Mouse (Mus musculus) liver, adult 2 months (tissue): ENCODE results near the gene Tex14. TPM values are rescaled to one million over a fixed set of nuclear protein-coding genes. Genes with fewer than 3 reads are reported as not detected.
"Not testable (repeated sequence)": the region's sequence is repeated elsewhere in the genome, so short reads cannot be mapped to it uniquely, and the experiment has no call there.

Experiments used
- DNase-seq: peaks from one replicate; pipeline ENCODE4 v3.0.0-alpha.2; 2011; ENCODE audit warnings: low read depth, low spot score; ENCODE audit errors: extremely low read depth
- H3K27ac ChIP-seq: fragments of 200-500 bp; replicated peaks from 2 replicates; pipeline ENCODE4 v1.5.1; 2012; ENCODE audit warnings: low read depth, mild to moderate bottlenecking, control low read depth, inconsistent platforms, low read length; ENCODE audit not compliant: insufficient read depth
- H3K27me3 ChIP-seq: fragments of 200-500 bp; 2 replicates; pipeline ENCODE4 v1.6.1; 2012; ENCODE audit warnings: mild to moderate bottlenecking, moderate library complexity, low read length, inconsistent platforms; ENCODE audit not compliant: control insufficient read depth, insufficient read depth
- H3K36me3 ChIP-seq: fragments of 200-500 bp; 2 replicates; pipeline ENCODE4 v1.6.1; 2012; ENCODE audit warnings: low read length, inconsistent platforms; ENCODE audit not compliant: control insufficient read depth, insufficient read depth
- H3K4me1 ChIP-seq: fragments of 200-500 bp; 2 replicates; pipeline ENCODE4 v1.6.1; 2011; ENCODE audit warnings: low read length; ENCODE audit not compliant: control insufficient read depth, insufficient read depth
- H3K4me3 ChIP-seq: fragments of 200-500 bp; 2 replicates; pipeline ENCODE4 v1.5.1; 2011; ENCODE audit warnings: low read depth, mild to moderate bottlenecking, control low read depth, low read length, moderate library complexity; ENCODE audit not compliant: insufficient read depth
- H3K79me2 ChIP-seq: fragments of 200-500 bp; 2 replicates; pipeline ENCODE4 v1.6.1; 2012; ENCODE audit warnings: inconsistent platforms, mild to moderate bottlenecking, low read length, moderate library complexity; ENCODE audit not compliant: control insufficient read depth, insufficient read depth
- H3K9ac ChIP-seq: fragments of 200-500 bp; 2 replicates; pipeline ENCODE4 v1.6.1; 2012; ENCODE audit warnings: low read depth, mild to moderate bottlenecking, control low read depth, inconsistent platforms, low read length
- CTCF ChIP-seq: fragments of 200-500 bp; IDR thresholded peaks from 2 replicates; pipeline ENCODE4 v1.5.1; 2011; ENCODE audit warnings: low read depth, low read length, control low read depth
- POLR2A ChIP-seq: fragments of 200-500 bp; IDR thresholded peaks from 2 replicates; pipeline ENCODE4 v1.6.1; 2011; ENCODE audit warnings: low read length, control low read depth; ENCODE audit not compliant: insufficient read depth; ENCODE audit errors: extremely low read depth
- WGBS: fragments of 180-500 bp; shearing (Covaris S2); methylation state at CpG from one replicate; pipeline ENCODE4 v1.1.7; 2018; 5-methylcytosine and 5-hydroxymethylcytosine counted together
- polyA plus RNA-seq: library from polyadenylated mRNA; depleted of rRNA; stranded (reverse); fragments of >200 nt; gene quantifications from 2 replicates; pipeline ENCODE4 v1.2.3, GENCODE M21; 2012
- total RNA-seq: library from RNA; depleted of rRNA; stranded (reverse); fragments of >200 nt; gene quantifications from 2 replicates; pipeline ENCODE4 v1.2.3, GENCODE M21; 2014

Gene Tex14
- total and polyA plus RNA-seq, 2 experiments, result 0.02 to 0.28 TPM

GRCm38 (mm10) chr11:87444735-87445428 is 40.0 kb downstream of the Tex14 start:
- H3K4me3 ChIP-seq, result no peak overlapping the region
- H3K27ac ChIP-seq, result no peak overlapping the region
- H3K27me3 ChIP-seq, result no peaks in the 10 kb centered on the region
- H3K79me2 ChIP-seq, result no peaks in the 10 kb centered on the region
- whole genome bisulfite sequencing, result 6% methylated on average over 16 of the region's 16 CpGs
- TF ChIP-seq POLR2A, result no peak
- TF ChIP-seq CTCF, result no peak
- H3K9ac ChIP-seq, result no peak overlapping the region
- H3K4me1 ChIP-seq, result peaks cover 3% of the 10 kb centered on the region; the same call in 1 of the 2 replicates
- DNase-seq, result peak; percentile 58
- H3K36me3 ChIP-seq, result no peaks in the 10 kb centered on the region

GRCm38 (mm10) chr11:87445593-87445992 is 40.7 kb downstream of the Tex14 start:
- not testable (repeated sequence) for DNase-seq, H3K9ac ChIP-seq, H3K79me2 ChIP-seq, H3K4me1 ChIP-seq, H3K4me3 ChIP-seq, H3K36me3 ChIP-seq, H3K27ac ChIP-seq, H3K27me3 ChIP-seq
- 50% methylated on average over 4 of the region's 4 CpGs for WGBS

GRCm38 (mm10) chr11:87446159-87446558 is 41.3 kb downstream of the Tex14 start:
- no peaks in the 10 kb centered on the region for H3K79me2 ChIP-seq
- no peaks in the 10 kb centered on the region for H3K27me3 ChIP-seq
- WGBS, result 85% methylated on average over 3 of the region's 3 CpGs
- no peak overlapping the region for H3K4me3 ChIP-seq
- no peaks in the 10 kb centered on the region for H3K36me3 ChIP-seq
- no peak overlapping the region for H3K9ac ChIP-seq
- TF ChIP-seq CTCF (no peak), POLR2A (no peak)
- H3K4me1 ChIP-seq, result peaks cover 3% of the 10 kb centered on the region; the same call in 1 of the 2 replicates
- no peak for DNase-seq
- no peak overlapping the region for H3K27ac ChIP-seq

GRCm38 (mm10) chr11:87447429-87447828 is 42.6 kb downstream of the Tex14 start:
- no peak for DNase-seq
- no peaks in the 10 kb centered on the region for H3K79me2 ChIP-seq
- no peak overlapping the region for H3K9ac ChIP-seq
- no peaks in the 10 kb centered on the region for H3K27me3 ChIP-seq
- no peak overlapping the region for H3K27ac ChIP-seq
- TF ChIP-seq CTCF (no peak), POLR2A (no peak)
- H3K4me1 ChIP-seq, result peaks cover 2% of the 10 kb centered on the region; the same call in 1 of the 2 replicates
- no peak overlapping the region for H3K4me3 ChIP-seq
- no peaks in the 10 kb centered on the region for H3K36me3 ChIP-seq

GRCm38 (mm10) chr11:87448081-87448475 is 43.2 kb downstream of the Tex14 start:
- not testable (repeated sequence) for H3K4me1 ChIP-seq, H3K79me2 ChIP-seq, H3K36me3 ChIP-seq, H3K27me3 ChIP-seq
- 1% methylated on average over 34 of the region's 34 CpGs for WGBS
- H3K27ac ChIP-seq, result 0 out of 2 replicates have a peak overlapping the region, but pooled peaks have one; percentile 7
- DNase-seq, result peak; percentile 80
- H3K4me3 ChIP-seq, result peak overlapping the region; percentile 6; the same call in 1 of the 2 replicates
- peak overlapping the region; percentile 40; the same call in 1 of the 2 replicates for H3K9ac ChIP-seq

- H3K4me3 ChIP-seq, H3K4me1 ChIP-seq, H3K9ac ChIP-seq, H3K79me2 ChIP-seq, H3K27me3 ChIP-seq, H3K27ac ChIP-seq, H3K36me3 ChIP-seq: not testable (repeated sequence)
- WGBS, result 0% methylated on average over 6 of the region's 32 CpGs
- peak; percentile 95 for DNase-seq
Measured at GRCm38 (mm10) chr11:87448476-87449199, 43.8 kb downstream of the Tex14 start.
